Mouse (Mus musculus): ENCODE results near the gene Bcar1. TPM values are rescaled to one million over a fixed set of nuclear protein-coding genes. Genes with fewer than 3 reads are reported as not detected.

The Bcar1 gene
- polyA plus RNA-seq, 1 experiment from 2014 or later, result 56.3 TPM

DNA sequence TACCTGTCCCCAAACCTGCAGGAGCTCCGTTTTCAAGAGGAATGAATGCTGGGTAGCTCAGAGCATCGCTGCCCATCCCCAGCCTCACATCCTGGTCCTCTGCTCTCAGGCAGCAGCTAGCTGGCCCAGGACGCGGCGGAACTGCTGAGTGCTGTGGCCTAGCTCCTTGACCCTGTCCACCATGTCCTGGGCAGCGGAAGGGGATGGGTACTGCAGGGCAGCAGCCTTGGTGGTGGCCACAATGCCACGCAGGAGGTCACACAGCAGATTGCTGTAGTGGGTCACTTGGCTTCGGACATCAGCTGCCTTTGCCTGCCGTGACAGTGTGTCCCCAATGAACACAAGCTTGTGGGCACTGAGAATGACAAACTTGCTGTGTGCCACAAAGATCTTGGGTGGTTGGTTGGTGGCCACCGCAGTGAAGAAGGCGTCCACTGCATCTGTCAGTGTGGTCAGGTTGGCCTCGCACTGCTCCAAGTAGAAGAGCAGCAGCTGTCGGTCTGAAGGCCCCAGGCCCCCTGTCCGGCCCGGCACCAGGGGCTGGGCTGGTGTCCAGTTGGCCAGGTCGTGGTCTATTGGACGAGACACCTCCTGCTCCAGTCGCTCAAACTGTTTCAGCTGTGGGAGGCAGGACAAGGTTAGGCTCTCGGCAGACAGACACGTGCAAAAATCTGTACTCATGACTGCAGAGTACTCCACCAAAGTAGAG lies 32.7 kb downstream of the Bcar1 start:
- ATAC-seq (ENCODE audit: insufficient read depth) (no peak), DNase-seq (no peak)
- Histone ChIP-seq H3K27ac (ENCODE audit: low read depth) (no peak overlapping the region), H3K9me3 (ENCODE audit: low read depth, low read length) (no peaks in the 10 kb centered on the region), H3K4me2 (no peak overlapping the region), H3K27me3 (ENCODE audit: insufficient read depth, low read length) (no peaks in the 10 kb centered on the region), H3K4me1 (ENCODE audit: insufficient read depth) (no peaks in the 10 kb centered on the region), H3K4me3 (ENCODE audit: low read depth, low read length) (no peak overlapping the region), H3K9ac (no peak overlapping the region), H3K36me3 (ENCODE audit: insufficient read depth) (peaks cover 76% of the 10 kb centered on the region)
- WGBS, result 90% methylated on average over 20 of the region's 20 CpGs
- no peak for TF ChIP-seq CTCF (IDR thresholded peaks at IDR 0.05; ENCODE audit: low read depth)

DNA sequence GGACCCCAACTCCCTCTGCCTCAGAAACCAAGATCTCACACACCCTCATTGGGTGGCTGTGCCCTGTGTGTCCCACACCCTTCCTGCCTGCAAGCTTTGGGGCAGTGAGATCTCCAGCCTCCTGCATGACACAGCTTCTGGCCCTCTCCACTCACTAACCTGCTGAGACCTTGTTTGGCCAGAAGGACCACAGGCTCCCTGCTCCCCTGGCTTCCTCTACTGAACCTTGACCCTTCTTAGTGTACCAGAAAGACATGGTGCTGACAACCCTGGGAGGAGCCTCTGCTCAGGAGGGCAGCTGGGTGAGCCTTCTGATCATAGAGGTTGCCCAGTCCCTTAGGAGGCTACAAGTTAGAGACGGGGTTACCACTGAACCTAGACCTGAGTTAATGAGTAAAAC lies 34.4 kb downstream of the Bcar1 start:
- peaks cover 60% of the 10 kb centered on the region for H3K36me3 ChIP-seq (ENCODE audit: insufficient read depth)
- no peak for ATAC-seq (ENCODE audit: insufficient read depth)
- TF ChIP-seq CTCF (IDR thresholded peaks at IDR 0.05; ENCODE audit: low read depth), result no peak

DNA sequence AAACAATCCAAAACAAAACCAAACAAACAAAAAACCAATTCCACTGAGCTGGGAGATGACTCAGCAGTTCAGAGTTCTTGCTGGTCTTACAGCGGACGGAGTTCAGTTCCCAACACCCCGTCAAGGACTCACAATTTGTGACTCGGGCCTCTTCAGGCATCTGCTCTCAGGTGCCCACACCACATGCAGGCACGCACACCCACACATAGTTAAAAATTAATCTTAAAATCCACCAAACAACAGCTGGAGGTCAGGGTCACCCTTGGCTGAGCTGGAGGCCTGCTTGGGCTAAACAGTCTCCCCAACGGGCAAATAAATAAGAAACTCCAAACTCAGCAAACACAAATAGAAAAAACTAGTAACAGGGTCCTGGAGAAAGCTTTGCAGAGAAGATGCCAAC lies 35.3 kb downstream of the Bcar1 start:
- Histone ChIP-seq H3K27ac (ENCODE audit: low read depth) (no peak overlapping the region), H3K4me2 (no peak overlapping the region), H3K4me1 (ENCODE audit: insufficient read depth) (no peaks in the 10 kb centered on the region), H3K27me3 (ENCODE audit: insufficient read depth, low read length) (no peaks in the 10 kb centered on the region), H3K36me3 (ENCODE audit: insufficient read depth) (peaks cover 51% of the 10 kb centered on the region), H3K4me3 (ENCODE audit: low read depth, low read length) (no peak overlapping the region), H3K9me3 (ENCODE audit: low read depth, low read length) (no peaks in the 10 kb centered on the region), H3K9ac (no peak overlapping the region)
- WGBS, result 71% methylated on average over 6 of the region's 6 CpGs
- TF ChIP-seq CTCF (IDR thresholded peaks at IDR 0.05; ENCODE audit: low read depth), result no peak
- no peak for DNase-seq
- no peak for ATAC-seq (ENCODE audit: insufficient read depth)

More for the DNA sequence above, 34.4 kb downstream of the Bcar1 start:
- DNase-seq, result no peak
- Histone ChIP-seq H3K4me2 (no peak overlapping the region), H3K9me3 (ENCODE audit: low read depth, low read length) (no peaks in the 10 kb centered on the region), H3K27me3 (ENCODE audit: insufficient read depth, low read length) (no peaks in the 10 kb centered on the region), H3K4me3 (ENCODE audit: low read depth, low read length) (no peak overlapping the region), H3K9ac (no peak overlapping the region), H3K4me1 (ENCODE audit: insufficient read depth) (no peaks in the 10 kb centered on the region), H3K27ac (ENCODE audit: low read depth) (no peak overlapping the region)
- WGBS, result 80% methylated on average over 1 of the region's 1 CpGs

DNA sequence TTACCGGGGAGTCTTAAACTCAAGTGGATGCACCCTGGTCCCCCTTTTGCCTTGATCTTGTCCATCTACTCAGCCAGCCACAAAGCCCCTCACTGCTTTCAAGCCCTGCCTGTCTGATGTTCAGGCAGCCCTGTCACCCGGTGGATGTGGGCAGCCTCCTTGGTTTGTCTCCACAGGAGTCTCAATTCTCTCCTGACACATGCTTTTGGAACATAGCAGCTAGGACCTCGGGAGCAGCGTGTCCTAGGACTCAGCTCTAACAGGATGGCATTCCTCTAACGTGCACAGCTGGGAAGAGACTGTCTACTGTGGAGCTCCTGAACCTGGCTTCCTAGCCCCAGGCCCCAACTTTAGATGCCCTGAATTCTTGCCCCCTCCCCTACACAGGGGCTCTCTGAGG lies 37.9 kb downstream of the Bcar1 start:
- no peaks in the 10 kb centered on the region for H3K4me1 ChIP-seq (ENCODE audit: insufficient read depth)
- no peak for ATAC-seq (ENCODE audit: insufficient read depth)
- no peak overlapping the region for H3K27ac ChIP-seq (ENCODE audit: low read depth)
- no peak overlapping the region for H3K4me2 ChIP-seq
- H3K9me3 ChIP-seq (ENCODE audit: low read depth, low read length), result no peaks in the 10 kb centered on the region
- no peak overlapping the region for H3K4me3 ChIP-seq (ENCODE audit: low read depth, low read length)
- WGBS, result 59% methylated on average over 5 of the region's 5 CpGs
- H3K9ac ChIP-seq, result no peak overlapping the region
- no peak for DNase-seq
- TF ChIP-seq CTCF (IDR thresholded peaks at IDR 0.05; ENCODE audit: low read depth), result no peak
- peaks cover 25% of the 10 kb centered on the region for H3K36me3 ChIP-seq (ENCODE audit: insufficient read depth)
- no peaks in the 10 kb centered on the region for H3K27me3 ChIP-seq (ENCODE audit: insufficient read depth, low read length)

DNA sequence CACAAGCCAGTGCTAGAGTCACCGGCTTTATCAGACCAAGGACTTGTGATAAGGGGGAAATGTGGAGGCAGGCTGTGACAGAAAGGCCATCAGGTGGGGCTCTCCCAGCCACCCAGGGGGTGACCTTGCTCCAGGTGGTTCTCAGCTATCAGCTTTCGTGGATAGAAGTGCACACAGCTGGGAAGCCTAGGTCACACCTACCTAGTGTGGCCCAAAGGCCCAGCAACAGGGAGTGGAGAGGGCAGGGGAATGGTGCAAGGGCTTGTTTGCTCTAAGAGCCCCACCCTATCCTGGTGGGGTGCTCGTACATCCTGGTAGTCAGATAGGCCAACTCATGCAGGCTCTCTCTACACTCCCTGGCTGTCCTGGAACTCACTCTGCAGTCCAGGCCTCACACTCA lies 38.4 kb downstream of the Bcar1 start:
- H3K4me2 ChIP-seq, result no peak overlapping the region
- H3K4me3 ChIP-seq (ENCODE audit: low read depth, low read length), result no peak overlapping the region
- H3K27me3 ChIP-seq (ENCODE audit: insufficient read depth, low read length), result no peaks in the 10 kb centered on the region
- H3K9me3 ChIP-seq (ENCODE audit: low read depth, low read length), result no peaks in the 10 kb centered on the region
- no peaks in the 10 kb centered on the region for H3K4me1 ChIP-seq (ENCODE audit: insufficient read depth)
- 21% methylated on average over 3 of the region's 3 CpGs for WGBS
- H3K9ac ChIP-seq, result no peak overlapping the region
- no peak overlapping the region for H3K27ac ChIP-seq (ENCODE audit: low read depth)
- TF ChIP-seq CTCF (IDR thresholded peaks at IDR 0.05; ENCODE audit: low read depth), result no peak
- no peak for ATAC-seq (ENCODE audit: insufficient read depth)
- no peak for DNase-seq
- H3K36me3 ChIP-seq (ENCODE audit: insufficient read depth), result peaks cover 20% of the 10 kb centered on the region

DNA sequence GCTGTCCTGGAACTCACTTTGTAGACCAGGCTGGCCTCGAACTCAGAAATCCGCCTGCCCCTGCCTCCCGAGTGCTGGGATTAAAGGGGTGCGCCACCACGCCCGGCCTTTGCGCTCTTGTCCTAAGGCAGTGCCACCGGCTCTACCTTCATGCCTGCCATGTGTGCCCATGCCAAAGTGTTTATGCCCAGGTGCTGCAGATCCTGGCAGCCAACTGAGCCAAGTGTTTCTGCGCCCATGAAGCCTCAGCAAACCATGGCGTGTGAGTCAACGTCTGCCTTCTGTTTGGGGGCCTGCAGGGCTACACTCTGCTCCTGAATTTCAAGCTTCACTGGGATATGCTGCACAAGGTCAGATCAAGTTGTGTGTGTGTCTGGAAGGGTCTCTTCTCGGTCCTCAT lies 39.0 kb downstream of the Bcar1 start:
- Histone ChIP-seq H3K27ac (ENCODE audit: low read depth) (no peak overlapping the region), H3K27me3 (ENCODE audit: insufficient read depth, low read length) (no peaks in the 10 kb centered on the region), H3K4me3 (ENCODE audit: low read depth, low read length) (no peak overlapping the region), H3K36me3 (ENCODE audit: insufficient read depth) (peaks cover 14% of the 10 kb centered on the region), H3K9me3 (ENCODE audit: low read depth, low read length) (no peaks in the 10 kb centered on the region), H3K4me1 (ENCODE audit: insufficient read depth) (no peaks in the 10 kb centered on the region), H3K9ac (no peak overlapping the region), H3K4me2 (no peak overlapping the region)
- ATAC-seq (ENCODE audit: insufficient read depth) (no peak), DNase-seq (no peak)
- no peak for TF ChIP-seq CTCF (IDR thresholded peaks at IDR 0.05; ENCODE audit: low read depth)
- 87% methylated on average over 12 of the region's 12 CpGs for WGBS

DNA sequence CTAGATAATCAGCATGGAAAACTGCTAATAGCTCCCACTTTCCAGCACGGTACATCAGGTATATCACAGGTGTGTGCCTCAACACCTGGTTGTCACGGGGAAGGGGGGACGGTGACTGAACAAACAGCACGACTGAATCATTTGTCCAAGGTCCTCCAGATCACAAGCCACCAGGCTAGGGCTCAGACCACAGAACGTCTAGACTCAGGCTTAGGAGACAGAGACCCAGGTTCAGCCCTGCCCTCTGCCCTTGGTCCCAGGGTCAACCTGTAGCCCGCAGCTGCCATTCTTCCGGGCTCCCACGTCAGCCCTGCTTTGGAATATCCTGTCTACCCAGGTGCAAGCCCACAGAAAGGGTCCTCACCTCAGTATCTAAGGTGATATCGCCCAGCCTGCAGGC lies 42.2 kb downstream of the Bcar1 start:
- Histone ChIP-seq H3K36me3 (ENCODE audit: insufficient read depth) (no peaks in the 10 kb centered on the region), H3K4me2 (no peak overlapping the region), H3K4me1 (ENCODE audit: insufficient read depth) (no peaks in the 10 kb centered on the region), H3K27me3 (ENCODE audit: insufficient read depth, low read length) (no peaks in the 10 kb centered on the region), H3K9me3 (ENCODE audit: low read depth, low read length) (no peaks in the 10 kb centered on the region), H3K9ac (no peak overlapping the region), H3K27ac (ENCODE audit: low read depth) (no peak overlapping the region), H3K4me3 (ENCODE audit: low read depth, low read length) (no peak overlapping the region)
- no peak for TF ChIP-seq CTCF (IDR thresholded peaks at IDR 0.05; ENCODE audit: low read depth)
- no peak for DNase-seq
- no peak for ATAC-seq (ENCODE audit: insufficient read depth)
- WGBS, result 64% methylated on average over 9 of the region's 9 CpGs

Data from lung, embryonic 14.5 days (tissue).